Mouse (Mus musculus) fibroblast of lung, adult 2 months (primary cell): ENCODE measurements at regions not wholly inside any gene's neighbourhood (a gene's known extent, or its start where the extent isn't known, plus 50 kb on each side); places are given as distances from the start of the nearest gene placed in this dataset.
A peak's percentile ranks its signal among the peaks of the same experiment; 100 is the strongest.
"Not testable (repeated sequence)": the region's sequence is repeated elsewhere in the genome, so short reads cannot be mapped to it uniquely, and the experiment has no call there.

Experiments
- DNase-seq: peaks from one replicate; pipeline ENCODE4 v3.0.0-alpha.2; 2011; ENCODE audit warnings: low read depth

GRCm38 (mm10) chr14:101067082-101067481 is 133.0 kb downstream of the Prr30 start:
- peak; percentile 41 for DNase-seq

DNA sequence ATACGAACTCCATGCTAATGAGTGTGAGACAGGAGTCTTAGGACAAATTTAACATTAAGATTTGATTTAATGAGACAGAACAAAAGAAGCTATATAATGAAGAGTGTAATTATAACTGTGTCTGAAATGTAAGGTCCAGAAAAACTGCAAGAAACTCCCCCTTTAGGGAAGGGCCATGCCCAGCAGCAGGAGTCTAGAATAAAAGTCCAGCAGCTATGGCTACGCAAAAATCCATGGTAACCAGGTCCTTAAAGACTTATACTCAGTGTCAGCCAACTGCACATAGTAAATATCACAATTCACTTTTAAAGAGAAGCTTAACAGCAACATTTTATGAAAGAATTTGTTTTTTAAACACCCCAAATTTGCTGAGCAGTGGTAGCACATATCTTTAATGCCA is 143.3 kb downstream of the Prr30 start:
- DNase-seq = no peak

GRCm38 (mm10) chr14:101055915-101056314 is 144.2 kb downstream of the Prr30 start:
- DNase-seq = peak; percentile 69

- no peak for DNase-seq
These were observed 145.3 kb downstream of the Prr30 start for GRCm38 (mm10) chr14:101054786-101055185.

- no peak for DNase-seq
These were observed 147.4 kb downstream of the Prr30 start for GRCm38 (mm10) chr14:101052760-101053159.

DNA sequence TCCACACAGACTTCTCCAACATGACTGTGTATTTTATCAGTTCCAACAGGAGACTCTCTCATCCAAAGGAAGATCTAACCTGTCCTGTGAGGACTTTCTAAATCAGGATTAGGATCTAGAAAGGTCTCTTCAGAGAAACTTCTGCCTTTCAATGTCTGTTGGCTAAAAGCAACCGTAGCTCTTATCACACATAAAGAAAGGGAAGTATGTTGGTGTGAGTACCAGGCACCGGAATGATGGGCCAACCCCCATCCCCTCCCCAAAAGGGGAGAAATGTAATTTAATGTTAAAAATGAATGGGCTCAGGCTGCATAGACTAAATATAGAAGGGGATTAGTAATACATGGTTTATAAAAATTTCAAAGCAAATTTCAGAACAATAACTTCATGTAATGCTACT is 149.9 kb downstream of the Prr30 start:
- DNase-seq = no peak

- DNase-seq = no peak
These were observed 150.4 kb downstream of the Prr30 start for GRCm38 (mm10) chr14:101049664-101050203.

- no peak for DNase-seq
These were observed 156.6 kb downstream of the Prr30 start for GRCm38 (mm10) chr14:101043494-101043893.

- DNase-seq = no peak
These were observed 199.1 kb downstream of the Prr30 start for GRCm38 (mm10) chr14:101001070-101001469.

DNA sequence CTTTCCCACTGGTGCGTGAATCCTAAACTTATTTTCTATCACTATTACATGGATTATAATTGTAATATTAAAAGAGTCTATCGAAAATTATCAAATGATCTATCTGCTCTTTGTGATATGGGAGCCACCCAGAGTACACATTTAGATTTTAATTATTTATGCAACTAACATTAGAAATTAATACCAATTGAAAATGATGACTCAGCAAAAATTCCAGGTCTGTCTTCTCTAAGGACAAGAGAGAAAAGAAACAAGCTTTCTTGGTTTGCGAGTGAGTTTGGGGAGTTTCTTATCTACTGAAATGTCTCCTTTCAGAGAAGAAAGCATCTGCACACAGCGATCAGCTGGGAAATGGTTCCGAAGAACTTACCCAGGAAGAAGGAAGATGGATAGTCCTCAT is 219.4 kb downstream of the Prr30 start:
- no peak for DNase-seq

DNA sequence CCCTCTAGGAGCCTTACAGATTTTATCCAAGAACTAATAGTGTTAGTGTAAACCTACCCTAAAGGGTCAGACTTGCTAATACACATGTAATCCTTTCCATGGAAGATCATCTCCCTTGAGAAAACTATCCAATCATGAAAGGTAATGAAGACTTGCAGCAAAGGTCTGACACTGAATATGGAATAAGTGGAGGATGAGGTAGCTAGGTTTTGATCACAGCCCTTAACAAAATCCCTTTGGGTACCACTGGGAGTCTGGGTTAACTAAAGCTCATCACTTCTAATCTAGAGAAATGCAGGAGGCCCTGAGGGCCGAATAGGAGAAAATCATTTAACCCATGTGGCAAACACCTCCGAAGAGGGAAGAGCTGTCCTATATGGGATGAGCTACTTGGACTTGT is 221.6 kb downstream of the Prr30 start:
- no peak for DNase-seq

DNA sequence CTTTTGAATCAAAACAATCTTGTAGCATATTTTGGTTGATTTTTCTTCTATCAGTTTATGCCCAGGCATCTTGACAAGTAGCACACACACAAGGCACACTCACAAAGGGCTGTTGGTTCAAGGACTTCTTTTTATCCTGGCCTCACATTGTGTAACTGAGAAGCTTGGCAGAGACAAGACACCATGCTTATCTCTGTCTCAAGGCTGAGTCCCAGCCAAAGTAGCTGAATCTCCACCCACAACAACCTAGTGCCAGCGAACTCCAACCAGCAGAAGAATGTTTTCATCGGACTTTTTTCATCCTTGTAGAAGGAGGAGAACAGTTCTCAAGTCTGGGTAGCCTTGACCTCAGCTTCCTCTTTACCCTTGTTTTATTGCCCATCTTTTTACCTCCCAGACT is 229.2 kb downstream of the Prr30 start:
- DNase-seq = peak; percentile 12

DNA sequence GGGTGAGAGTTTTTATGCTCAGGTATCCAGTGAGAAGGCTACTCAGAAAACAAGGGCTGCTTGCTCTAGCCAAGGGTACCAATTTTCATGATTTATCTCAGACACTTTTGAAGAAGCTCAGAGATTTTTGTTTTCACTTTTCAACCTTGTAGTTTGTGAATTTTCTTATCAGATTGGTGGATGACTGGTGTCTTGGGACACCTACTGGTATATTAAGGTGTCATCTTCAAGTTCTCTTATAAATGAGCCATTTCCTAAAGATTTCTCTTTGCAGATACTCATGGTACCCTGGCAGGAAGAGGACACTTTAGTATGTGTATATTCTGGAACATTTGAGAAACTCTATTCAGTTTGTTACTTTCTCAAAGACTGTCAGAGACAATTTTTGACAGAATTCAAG is 239.9 kb downstream of the Prr30 start:
- no peak for DNase-seq

DNA sequence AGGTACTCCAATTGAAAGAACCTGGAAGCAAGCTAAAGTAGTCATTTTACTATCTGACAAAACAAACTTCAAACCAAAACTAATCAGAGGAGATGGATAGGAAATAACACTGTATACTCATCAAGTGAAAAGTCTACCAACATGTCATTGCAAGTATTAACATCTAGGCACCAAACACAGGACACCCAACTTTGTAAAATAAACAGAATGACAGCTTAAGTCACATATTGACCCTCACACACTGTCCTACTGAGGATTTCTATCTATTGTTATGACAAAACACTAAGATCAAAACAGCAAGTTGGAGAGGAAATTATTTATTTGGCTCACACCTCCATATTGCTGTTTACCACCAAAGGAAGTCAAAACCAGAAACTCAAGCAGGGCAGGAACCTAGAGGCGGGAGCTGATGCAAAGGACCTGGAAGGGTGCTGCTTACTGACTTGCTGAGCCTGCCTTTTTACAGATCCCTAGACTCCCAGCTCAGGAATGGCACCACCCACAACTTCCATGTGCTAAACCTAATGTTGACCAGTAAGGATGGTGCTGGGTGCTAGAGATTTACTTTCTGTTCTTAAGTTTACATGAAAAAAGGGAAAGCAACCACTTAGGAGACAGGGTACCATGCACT is 244.2 kb downstream of the Prr30 start:
- no peak for DNase-seq

- peak; percentile 5 for DNase-seq
These were observed 249.4 kb downstream of the Prr30 start for GRCm38 (mm10) chr14:100950681-100951119.

GRCm38 (mm10) chr14:100947625-100948024 is 252.5 kb downstream of the Prr30 start:
- DNase-seq = not testable (repeated sequence)

GRCm38 (mm10) chr14:100937358-100937887 is 262.7 kb downstream of the Prr30 start:
- DNase-seq = no peak

GRCm38 (mm10) chr14:100934554-100934953 is 265.6 kb downstream of the Prr30 start:
- no peak for DNase-seq

DNA sequence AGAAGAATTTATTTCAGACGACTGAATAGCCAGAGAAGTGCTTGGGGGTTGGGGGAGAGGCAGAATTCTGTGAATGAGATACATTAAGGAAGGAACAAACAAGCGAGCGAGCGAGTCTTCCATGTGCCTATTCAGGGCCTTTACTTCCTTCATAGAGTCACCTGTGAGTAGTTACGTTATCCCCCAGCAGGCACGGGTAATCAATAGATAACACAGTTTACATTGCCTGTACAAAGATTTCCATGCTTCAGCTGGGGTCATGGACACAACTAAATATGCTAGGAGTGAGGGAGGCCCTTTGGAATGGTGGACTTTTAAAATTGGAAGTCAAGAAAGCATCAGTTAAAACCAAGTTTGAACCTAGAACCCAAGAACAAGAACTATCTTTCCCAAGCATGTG is 275.2 kb downstream of the Prr30 start:
- no peak for DNase-seq

GRCm38 (mm10) chr14:100900221-100900620 is 299.9 kb downstream of the Prr30 start:
- no peak for DNase-seq

GRCm38 (mm10) chr14:100899074-100899473 is 301.1 kb downstream of the Prr30 start:
- no peak for DNase-seq

- DNase-seq = no peak
These were observed 310.7 kb downstream of the Prr30 start for GRCm38 (mm10) chr14:100889163-100890157.

DNA sequence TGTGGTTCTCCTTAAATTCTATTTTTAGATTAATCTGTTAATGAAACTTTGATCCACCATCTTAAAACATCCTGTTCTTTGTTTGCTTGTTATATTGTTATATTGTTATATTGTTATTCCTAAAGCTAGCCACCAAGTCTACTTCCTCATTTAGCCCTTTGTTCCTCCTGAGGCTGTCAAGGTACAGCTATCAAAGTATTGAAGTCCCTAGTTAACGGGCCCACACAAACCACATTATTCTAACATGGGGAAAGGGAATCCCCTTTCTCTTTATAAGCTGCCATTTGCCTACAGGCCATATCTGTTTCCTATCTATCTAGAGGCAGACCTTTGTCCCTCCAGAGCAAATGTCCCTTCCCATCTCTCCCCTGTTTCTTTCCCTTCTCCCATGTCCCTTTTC is 317.0 kb downstream of the Prr30 start:
- DNase-seq = no peak
